Mouse (Mus musculus): ENCODE data around the gene Flywch2.

The Flywch2 gene

DNA sequence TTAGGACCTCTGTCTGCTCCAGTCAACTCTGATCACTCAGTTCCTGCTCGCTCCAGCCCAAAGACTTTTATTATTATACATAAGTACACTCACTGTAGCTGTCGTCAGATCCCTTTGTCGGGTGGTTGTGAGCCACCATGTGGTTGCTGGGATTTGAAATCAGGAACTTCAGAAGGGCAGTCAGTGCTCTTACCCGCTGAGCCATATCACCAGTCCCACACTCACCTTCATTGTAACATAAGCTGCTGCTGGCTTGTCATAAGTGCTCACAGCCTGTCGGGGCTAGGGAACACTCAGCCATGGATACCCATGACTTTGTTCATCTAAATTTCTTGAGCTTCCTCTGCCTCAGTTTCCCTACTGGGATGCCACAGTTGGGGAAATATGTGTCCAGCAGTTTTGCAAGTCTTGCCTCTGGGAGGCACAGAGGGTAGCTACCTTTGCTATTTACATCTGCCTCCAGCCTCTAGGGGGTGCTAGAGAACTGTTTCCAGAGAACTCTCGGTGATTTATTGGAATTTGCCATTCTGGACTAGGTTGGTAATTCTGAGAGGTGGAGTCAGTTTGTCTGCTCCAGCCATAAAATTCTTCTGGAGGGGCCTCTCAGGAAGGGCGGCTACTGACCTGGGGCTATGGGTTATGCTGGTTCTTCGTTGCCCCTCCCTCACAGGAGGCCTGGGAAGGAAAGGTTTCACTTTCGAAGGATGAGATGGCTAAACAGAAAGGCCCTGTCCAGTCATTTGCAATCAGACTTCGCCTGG is 37.1 kb downstream of the Flywch2 start:
- CTCF ChIA-PET, result interaction anchor here (0.7 to 1.1 kb wide), 3 partner anchors 27 to 108 kb away, joined by 3 read pairs; no protein-coding TSS in a partner anchor

DNA sequence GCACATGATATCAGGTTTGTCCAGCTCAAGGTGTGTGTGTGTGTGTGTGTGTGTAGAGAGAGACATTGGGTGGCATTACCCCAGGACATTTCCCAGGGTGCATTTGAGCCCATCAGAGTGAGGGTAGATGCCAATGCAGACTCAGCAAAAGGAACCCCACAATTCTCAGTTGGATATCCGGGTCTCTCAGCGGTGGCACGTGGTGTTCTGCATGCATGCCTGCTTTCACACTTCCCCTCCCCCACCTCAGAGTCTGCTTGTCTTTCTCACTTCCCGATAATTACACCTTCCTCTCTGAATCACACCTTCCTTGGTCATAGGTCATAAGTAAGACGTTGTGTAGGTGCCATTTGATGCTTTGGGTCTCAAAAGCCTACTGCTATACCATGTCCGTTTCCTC is 37.9 kb downstream of the Flywch2 start:
- CTCF ChIA-PET, result interaction anchor here (0.6 kb wide), 1 partner anchor 56 kb away, joined by 5 read pairs; no protein-coding TSS in a partner anchor

DNA sequence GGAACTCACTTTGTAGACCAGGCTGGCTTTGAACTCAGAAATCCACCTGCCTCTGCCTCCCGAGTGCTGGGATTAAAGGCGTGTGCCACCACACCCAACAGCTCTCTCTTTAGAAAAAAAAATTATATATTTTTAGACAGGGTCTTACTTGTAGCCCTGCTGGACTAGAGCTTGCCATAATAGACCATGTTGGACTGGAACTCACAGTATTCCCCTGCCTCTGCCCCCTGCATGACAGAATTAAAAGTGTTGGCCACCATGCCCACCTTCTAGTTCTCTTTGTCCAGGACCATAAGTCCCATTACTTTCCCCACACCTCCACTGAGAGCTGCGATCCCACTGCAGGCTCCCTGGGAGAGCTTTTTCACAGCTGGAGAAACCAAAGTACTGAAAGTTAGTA is 38.4 kb downstream of the Flywch2 start:
- CTCF ChIA-PET, result no interaction called here

DNA sequence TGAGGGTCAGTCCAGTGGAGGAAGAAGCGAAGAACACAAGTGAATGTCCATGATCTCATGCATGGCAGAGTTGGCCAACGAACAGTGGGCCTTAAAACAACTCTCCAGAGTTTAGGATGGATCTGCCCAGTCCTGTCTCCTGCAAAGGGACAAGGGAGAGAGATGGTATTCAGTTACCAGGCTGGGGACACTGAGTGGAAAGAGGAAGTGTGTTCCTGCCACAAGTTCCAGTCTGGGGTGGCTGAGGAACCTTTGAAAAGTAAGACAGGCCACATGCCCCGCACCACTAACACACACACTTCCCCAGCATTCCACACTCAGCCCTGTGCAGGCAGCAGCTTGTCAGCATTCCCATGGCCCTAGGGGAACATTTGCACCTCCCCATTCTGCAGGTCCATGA is 39.1 kb downstream of the Flywch2 start:
- CTCF ChIA-PET, result interaction anchor here (0.7 kb wide), 1 partner anchor 91 kb away, joined by 5 read pairs; no protein-coding TSS in a partner anchor

DNA sequence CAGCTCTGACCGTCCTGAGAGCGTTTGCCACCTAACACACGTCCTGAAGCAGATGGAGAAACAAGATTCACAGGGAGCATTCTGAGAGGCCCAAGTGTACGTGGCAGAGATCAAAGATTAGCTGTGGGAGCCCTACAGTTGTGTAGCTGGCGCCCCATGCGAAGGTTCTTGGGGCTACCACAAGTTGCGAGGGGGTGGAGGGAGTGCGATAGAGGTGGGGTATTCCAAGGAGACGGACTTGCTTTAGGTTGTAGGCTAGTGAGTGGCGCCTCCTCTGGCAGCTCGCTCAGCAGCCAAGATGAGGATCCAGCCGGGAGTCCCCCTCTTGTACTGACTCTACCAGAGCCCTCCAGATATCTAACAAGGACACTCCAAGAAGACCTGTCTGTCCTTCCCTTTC is 39.6 kb downstream of the Flywch2 start:
- CTCF ChIA-PET, result no interaction called here

DNA sequence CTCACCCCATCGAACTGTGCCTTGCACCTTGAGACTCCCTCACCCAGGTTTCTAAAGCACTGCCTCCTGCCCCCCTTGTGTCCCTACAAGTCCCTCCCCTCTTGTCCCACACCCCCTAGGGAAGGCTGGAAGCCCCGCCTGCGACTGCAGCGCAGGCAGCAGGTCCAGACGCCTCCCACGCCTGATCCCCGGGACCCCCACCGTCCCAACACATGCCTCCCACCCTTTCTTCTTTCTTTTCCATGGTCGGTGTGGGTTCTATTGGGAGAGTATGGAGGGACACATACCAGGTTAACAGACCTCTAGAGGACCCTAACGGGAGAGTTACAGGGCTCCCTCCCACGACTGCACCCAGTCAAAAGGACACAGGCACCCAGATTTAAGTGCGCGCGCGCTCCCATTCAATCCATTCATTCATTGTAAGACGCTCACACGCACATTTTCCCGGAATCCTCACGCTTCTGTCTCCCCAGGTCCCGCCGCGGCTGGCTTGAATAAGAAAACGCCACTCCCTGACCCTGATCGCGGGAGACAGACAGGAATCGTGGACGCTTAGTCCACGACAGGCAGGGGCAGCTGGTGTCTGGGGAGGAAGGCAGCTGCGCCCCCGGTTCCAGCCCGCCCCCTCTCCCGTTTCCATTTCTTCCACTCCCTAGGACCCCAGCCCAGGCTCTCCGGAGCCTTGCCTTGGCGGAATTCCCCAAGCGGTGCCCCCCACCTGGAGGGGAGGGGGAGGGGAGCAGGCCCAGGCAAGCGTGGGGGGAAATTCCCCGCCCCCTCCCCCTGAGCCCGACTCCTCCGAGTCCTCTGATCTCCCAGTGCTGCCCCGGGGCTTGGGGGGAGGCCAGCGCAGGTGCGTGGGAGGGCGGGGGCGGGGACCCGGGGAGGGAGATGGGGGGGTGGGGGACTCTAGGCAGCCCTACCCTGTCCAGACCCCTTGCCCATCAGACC is 40.3 kb downstream of the Flywch2 start, which contains the start of gene Kremen2:
Gene Kremen2, minus strand, starts transcription at position 533 of the 951 bp plus-strand sequence.
- CTCF ChIA-PET, result no interaction called here

DNA sequence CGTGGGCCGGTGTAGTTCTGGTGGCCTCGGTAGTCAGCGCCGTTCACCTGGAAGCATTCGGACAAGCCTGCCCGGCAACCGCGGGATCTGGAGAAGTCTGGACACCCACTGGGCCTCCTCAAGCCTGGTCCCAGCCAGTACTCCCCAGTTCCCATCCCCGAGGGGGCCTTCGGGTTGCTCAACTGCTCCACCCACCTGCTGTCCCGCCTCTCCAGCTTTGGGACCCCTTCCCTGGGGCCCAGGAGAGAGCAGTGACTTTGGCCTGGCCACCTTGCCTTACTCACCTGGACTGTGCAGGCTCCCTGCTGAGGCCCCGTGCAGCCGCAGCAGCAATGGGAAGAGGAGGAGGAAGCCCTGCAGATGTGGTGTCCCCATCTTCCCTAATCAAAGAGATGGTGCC is 41.2 kb downstream of the Flywch2 start:
- CTCF ChIA-PET, result no interaction called here

DNA sequence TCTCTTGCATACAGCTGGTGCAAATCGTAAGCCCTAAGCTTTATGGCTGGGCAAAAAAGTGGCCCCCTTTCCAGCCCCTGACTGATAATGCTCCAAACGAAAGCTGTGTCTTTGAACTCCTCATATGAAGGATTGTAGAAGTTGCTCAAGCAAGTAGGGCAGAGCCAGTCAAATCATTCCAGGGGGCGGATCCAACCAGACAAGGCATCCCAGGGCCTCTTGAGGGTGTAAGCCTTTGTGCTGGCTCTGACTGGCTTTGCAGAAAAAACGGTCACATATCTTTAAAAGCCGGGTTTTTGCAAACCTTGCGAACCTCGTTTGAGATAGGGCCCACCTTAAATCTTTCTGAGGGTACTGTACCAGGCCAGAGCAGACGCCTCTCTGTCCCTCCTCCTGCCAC is 41.8 kb downstream of the Flywch2 start:
- CTCF ChIA-PET, result no interaction called here

DNA sequence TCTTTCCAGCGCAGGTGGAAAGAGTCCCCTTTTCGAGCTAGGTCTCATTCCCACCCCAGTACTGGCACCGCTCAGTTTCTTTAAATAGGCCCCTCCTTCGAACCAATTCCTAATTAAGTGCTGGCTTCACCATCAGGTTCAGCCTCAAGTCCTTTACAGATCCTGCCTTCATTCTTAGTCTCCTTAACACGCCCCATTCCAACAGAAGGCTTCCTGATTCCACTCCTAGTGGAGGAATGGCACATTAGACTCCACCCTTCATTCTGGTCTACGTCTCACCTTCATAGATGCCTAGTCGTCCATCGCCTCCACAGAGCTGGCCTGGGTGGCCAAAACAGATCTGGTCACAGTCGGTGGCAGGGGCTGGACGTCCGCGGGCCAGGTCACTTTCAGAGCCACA is 42.9 kb downstream of the Flywch2 start:
- CTCF ChIA-PET, result interaction anchor here (0.9 kb wide), 1 partner anchor 27 kb away, joined by 3 read pairs; no protein-coding TSS in a partner anchor

DNA sequence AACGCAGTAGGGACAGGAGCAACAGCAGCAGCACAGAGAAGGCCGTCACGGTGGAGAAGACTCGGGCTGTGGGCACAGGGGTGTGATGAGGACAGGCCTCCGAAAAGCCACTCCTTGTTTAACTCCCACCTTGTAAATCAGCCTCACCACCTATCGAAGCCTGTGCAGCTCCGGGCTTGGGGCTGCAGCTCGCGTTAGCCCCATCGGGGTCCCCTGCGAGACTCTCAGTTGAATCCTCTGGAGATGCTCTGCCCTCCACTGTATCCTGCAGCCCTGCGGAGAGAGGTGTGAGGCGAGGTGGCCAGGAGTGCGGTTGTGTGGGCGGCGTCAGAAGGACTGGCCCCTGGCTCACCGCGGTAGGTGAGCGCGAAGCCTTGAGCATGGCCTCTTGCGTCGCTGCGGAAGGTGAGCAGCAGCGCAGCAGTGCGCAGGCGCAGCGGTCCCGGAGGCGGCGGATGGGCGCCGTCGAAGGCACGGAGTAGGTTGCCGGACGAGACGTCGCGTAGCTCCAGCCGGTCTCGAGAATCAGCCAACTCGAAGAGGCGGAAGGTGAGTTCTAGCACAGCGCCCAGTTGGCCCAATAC is 43.6 kb downstream of the Flywch2 start:
- CTCF ChIA-PET, result interaction anchor here (0.9 kb wide), 1 partner anchor 28 kb away, joined by 3 read pairs; no protein-coding TSS in a partner anchor

DNA sequence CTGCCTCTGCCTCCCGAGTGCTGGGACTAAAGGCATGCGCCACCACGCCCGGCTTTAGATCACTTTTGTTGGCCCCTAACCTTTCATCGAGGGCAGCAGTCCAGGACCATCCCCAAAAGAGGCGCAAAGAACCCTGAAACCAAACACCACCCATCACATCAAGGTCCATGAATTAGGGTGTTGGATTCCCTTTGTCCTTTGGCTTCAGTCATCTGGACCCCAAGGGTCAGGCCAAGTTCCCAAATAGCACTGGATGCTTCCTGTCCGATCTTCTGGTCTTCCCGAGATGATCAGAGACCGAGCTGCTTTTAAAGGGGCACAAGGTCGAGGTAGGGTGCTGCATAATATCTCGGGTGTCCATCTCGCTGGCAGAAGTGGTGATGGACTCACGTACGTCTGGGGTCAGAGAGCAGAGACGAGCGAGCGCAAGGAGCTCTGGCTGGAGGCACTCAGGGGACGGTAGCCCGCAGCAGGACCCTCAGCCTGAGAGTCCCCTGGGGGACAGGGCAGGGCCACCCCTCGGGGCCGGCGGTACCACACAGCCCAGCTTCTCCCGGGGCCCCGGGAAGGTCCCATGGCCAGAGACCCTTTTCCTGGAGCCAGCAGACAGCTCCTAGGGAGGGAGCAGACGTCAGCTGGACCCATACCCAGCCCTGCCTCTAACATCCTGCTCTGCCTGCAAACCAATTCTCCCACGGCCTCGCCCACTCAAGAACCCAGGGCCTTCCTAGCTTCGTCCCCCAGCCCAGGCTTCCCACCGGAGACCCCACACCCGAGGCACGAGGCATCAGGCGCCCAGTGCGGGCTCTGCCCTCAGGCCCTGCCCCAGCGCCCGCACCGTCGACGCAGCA is 44.3 kb downstream of the Flywch2 start:
- CTCF ChIA-PET, result no interaction called here

DNA sequence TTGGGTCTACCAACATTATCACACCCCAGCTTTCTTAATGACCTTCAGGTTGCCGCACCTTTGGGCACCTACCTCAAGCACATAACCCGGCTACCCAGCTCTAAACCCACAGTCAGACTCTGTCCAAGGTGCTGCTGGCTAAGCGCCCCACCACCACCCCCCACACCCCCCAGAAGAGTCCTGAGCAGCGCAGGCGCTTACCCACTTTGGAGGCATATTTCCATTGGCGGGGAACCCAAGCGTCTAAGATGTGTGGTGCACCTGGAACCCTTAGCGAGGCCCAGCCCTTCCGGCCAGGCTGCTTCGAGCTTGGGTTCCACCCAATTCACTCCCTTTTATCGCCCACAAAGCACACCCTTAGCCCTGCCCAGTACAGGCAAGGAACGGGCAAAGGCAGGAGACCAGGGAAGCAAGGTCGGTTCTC is 45.3 kb downstream of the Flywch2 start, which contains the start of gene Paqr4:
Gene Paqr4, minus strand, starts transcription at position 270 of the 424 bp plus-strand sequence.
- CTCF ChIA-PET, result interaction anchor here (0.9 to 1.3 kb wide), 2 partner anchors 16 to 30 kb away, joined by 3 read pairs; partner anchors contain the start of gene Flywch1

DNA sequence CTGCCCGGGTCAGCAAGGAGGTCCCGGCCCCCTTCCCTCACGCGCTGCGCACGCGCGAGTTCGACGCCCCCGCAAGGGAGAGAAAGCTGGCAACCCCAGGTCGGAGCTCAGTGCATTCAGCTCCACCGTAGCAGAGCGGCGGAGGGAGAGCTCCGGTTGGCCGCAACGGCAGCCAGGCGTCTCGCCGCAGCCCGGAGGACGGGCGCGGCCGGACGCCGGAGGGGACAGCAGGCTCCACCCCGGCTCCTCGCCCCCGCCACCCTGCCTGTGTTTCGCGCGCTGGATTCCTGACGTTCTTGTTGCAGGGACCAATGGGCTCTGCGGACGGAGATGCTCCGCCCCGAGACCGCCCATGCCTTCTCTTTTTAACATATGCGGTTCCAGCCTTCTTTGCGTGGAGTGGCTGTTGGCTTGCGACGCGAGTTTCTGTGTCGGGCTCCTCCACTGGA is 45.7 kb downstream of the Flywch2 start:
- CTCF ChIA-PET, result interaction anchor here (0.9 to 1.3 kb wide), 2 partner anchors 16 to 31 kb away, joined by 3 read pairs; partner anchors contain the start of gene Flywch1

DNA sequence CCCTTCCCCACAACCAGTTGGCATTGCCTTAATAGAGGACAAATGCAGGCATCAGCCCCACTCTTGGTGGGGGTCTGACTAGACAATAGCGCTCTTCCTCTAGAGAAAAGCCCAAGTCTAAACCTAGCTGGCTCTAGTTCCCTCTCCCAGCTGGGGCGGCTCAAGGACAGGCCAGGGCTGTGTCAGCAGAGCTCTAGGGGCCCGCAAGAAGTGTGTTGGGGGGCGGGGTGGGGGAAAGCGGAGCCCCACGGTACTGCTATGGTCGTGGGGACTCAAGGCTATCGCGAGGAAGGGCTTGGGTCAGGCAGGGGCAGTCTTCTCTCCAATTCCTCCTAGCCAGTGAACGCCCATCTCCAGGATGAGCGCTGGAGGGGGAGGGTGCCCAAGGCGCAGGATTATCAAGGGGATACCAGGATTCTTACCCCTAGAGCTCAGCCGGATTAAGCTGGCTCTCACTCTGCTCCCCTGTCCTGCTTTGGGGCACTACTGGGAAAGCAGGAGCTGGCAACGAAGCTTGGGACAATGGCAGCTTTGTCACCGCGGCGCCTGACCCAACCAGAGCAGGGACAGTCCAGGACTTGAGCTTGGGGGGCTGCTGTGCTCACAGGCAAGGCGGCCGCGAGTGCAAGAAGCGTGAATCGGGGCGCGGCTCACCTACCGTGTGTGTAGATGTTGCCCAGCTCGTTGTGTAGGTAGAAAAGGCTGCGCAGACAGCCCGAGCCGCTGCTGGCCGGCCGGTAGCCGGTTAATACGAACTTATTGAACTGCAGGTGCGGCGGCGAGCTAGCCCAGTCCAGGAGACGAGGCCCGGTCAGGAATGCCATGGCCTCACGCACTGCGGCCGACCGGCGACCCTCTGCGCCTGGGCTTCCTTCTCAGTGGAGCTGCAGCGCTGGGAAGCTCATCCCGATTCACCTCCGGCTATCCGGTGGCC is 46.4 kb downstream of the Flywch2 start:
- CTCF ChIA-PET, result interaction anchor here (0.6 to 1.3 kb wide), 3 partner anchors 12 to 32 kb away, joined by 3 to 5 read pairs (median 3); partner anchors contain the start of gene Flywch1

DNA sequence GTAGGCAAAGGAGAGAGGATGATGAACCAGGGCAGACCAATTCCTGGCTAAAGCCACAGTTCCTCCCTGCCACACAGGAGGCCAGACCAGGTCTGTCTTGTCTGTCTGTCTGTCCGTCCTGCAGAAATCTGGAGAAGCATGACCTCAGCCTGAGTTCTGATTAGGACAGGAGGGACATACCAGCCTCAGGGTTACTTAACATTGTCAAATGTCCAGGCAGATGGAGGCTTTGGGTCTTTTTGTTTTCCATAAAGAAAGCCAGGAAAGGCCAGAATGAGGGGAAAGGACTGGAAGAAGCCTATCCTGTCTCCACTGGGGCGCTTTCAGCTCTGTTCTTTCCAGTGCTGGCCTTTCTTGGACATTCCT is 47.1 kb downstream of the Flywch2 start:
- CTCF ChIA-PET, result interaction anchor here (0.6 kb wide), 1 partner anchor 11 kb away, joined by 5 read pairs; no protein-coding TSS in a partner anchor

DNA sequence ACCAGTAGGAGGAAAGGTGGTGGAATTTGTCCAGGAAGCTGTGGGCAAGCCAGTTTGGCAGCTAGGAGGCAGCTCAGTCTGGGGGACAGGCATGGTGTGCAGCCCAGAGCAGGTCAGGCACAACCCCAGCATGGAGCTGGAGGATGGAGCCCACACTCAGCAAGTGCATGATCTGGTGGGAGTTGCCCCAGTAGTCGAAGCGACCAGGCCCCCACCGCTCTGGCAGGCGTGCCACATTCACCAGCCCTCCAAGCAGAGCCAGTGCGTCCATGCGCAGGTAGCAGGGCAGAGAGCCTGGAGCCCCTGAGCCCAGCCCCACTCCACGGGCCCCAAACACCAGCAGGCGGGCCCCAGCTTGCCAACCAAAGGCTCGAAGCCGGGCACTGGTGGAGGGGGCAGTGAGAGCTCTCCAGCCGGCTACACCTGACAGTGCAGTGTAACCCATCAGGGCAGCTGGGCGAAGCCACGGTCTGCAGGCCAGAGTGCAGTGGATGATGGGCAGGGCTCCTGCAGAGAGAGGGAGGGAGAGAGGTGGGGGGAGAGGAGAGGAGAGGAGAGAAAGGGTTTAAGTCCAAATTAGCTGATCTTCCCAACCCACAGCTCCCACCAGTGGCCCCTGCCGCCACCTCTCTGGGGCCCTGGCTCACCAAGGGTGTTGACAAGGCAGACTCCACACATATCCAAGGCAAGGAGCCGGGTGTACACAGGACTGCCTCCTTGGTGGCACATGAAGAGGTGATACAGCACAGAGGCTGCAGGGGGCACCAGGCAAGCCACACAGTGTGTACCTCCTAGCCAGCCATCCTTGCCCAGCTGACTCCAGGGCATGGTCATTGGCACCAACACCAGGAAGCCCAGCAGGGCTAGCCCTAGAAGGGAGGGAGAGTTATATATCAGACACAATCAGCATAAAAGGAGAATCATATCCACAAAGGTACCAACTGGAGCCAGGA is 48.1 kb downstream of the Flywch2 start:
- CTCF ChIA-PET, result no interaction called here

DNA sequence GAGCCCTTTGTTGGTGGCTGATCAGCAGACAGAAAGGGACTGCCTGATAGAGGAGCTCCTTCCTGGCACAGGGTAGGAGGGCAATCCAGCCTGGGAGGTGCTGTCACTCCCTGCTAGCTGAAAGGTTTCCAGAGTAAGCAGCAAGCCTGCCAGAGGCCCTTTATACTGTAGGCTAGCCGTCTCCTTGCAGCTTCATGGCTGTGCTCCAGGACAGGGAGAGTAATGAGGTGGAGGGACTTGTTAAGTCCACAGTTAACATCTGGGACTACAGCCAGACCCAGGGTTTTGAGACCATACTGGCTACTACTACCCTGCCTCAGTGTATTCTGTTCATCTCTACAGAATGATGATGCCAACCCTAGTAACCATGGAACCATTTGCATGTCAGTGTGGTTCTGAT is 51.5 kb downstream of the Flywch2 start:
- CTCF ChIA-PET, result no interaction called here

DNA sequence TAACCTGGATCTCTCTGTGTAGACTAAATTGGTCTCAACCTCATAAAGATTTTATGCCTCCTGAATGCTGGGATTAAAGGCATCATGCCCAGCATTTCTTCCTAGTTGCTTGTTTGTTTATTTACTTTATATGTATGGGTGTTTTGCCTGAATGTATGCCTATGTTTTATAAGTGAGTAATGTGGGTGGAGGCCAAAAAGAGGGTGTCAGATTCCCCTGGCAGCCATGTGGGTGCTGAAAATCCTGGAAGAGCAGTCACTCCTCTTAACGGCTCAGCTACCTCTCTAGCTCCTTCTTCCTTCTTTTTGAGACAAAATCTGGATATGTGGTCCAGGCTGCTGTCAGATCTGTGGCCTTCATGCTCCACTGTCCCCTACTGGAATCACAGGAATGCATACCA is 55.4 kb downstream of the Flywch2 start:
- CTCF ChIA-PET, result no interaction called here
